Mouse (Mus musculus) limb, embryonic 10.5 days (tissue): ENCODE measurements around the gene Hapln4. TPM values are rescaled to one million over a fixed set of nuclear protein-coding genes. Genes with fewer than 3 reads are reported as not detected.
A peak's percentile ranks its signal among the peaks of the same experiment; 100 is the strongest.
"Not testable (repeated sequence)": the region's sequence is repeated elsewhere in the genome, so short reads cannot be mapped to it uniquely, and the experiment has no call there.

Experiments used
- DNase-seq: peaks from one replicate; pipeline ENCODE4 v3.0.0-alpha.2; 2017; ENCODE audit warnings: low spot score
- H3K27ac ChIP-seq: fragments of 300-500 bp; sonication (generic); 2 replicates; pipeline ENCODE4 v1.5.1; 2016; ENCODE audit warnings: mild to moderate bottlenecking
- H3K27me3 ChIP-seq: fragments of 300-500 bp; sonication (generic); 2 replicates; pipeline ENCODE4 v1.6.1; 2016; ENCODE audit warnings: low read depth, mild to moderate bottlenecking; ENCODE audit not compliant: poor library complexity, severe bottlenecking
- H3K36me3 ChIP-seq: fragments of 300-500 bp; sonication (generic); 2 replicates; pipeline ENCODE4 v1.6.1; 2016; ENCODE audit warnings: mild to moderate bottlenecking, moderate library complexity
- H3K4me1 ChIP-seq: fragments of 300-500 bp; sonication (generic); 2 replicates; pipeline ENCODE4 v1.6.1; 2016
- H3K4me3 ChIP-seq: fragments of 300-500 bp; sonication (generic); 2 replicates; pipeline ENCODE4 v1.5.1; 2016; ENCODE audit warnings: mild to moderate bottlenecking, moderate library complexity
- H3K9me3 ChIP-seq: fragments of 300-500 bp; sonication (generic); replicated peaks from 2 replicates; pipeline ENCODE4 v1.6.1; 2016; ENCODE audit warnings: mild to moderate bottlenecking
- WGBS: fragments of 180-500 bp; shearing (Covaris S2); methylation state at CpG from one replicate; pipeline ENCODE4 v1.1.7; 2016; 5-methylcytosine and 5-hydroxymethylcytosine counted together
- polyA plus RNA-seq: library from polyadenylated mRNA; unstranded; fragments of >200 nt; fragmentation: Nextera tagmentation; extraction: Ambion mirVana; gene quantifications from 2 replicates; pipeline ENCODE4 v1.2.1, GENCODE M21; 2016

Gene Hapln4
- polyA plus RNA-seq: 0.04 TPM in 1 of 2 replicates, not detected in the other

DNA sequence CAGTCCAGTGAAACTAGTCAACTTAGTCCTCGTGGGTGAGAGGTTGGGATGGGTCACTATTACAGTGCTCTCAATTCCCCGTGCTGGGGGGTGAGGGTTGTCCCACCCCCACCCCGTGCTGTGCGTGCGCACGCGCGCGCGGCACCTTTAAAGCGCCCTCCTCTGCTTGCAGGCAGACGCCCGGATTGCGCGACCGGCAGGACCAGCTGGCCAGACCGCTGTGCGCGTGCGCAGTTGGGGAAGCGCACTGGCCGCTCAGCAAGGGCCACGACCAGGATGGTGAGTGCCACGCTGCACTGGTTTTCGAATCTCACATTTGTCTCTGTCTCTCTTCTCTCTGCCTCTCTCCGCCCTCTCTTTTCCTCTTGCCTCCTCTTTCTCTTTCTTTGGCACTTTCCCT lies at the start of gene Hapln4:
Gene Hapln4, plus strand, starts transcription at position 173 of the 400 bp plus-strand sequence.
- WGBS: under 1% methylated on average over 26 of the region's 26 CpGs
- H3K27ac ChIP-seq: no peak within 1 kb of the TSS
- no peaks in the 10 kb centered on the region for H3K36me3 ChIP-seq
- peaks cover 71% of the 10 kb centered on the region for H3K27me3 ChIP-seq
- H3K4me1 ChIP-seq: peaks cover 34% of the 10 kb centered on the region
- H3K4me3 ChIP-seq: peak within 1 kb of the TSS; percentile 50
- DNase-seq: peak; percentile 85
- no peaks in the 10 kb centered on the region for H3K9me3 ChIP-seq

GRCm38 (mm10) chr8:70037994-70038393 lies 45.3 kb upstream of the Hapln4 start:
- H3K4me1 ChIP-seq: peaks cover 14% of the 10 kb centered on the region
- H3K27ac ChIP-seq: no peak overlapping the region
- no peak overlapping the region for H3K4me3 ChIP-seq
- peaks cover 52% of the 10 kb centered on the region for H3K36me3 ChIP-seq
- no peak for DNase-seq
- WGBS: 90% methylated on average over 1 of the region's 1 CpGs
- no peaks in the 10 kb centered on the region for H3K9me3 ChIP-seq
- no peaks in the 10 kb centered on the region for H3K27me3 ChIP-seq

- no peak for DNase-seq
- H3K4me1 ChIP-seq: peaks cover 26% of the 10 kb centered on the region
- peak overlapping the region; percentile 92 for H3K27ac ChIP-seq
- no peaks in the 10 kb centered on the region for H3K9me3 ChIP-seq
- peak overlapping the region; percentile 98 for H3K4me3 ChIP-seq
- WGBS: 1% methylated on average over 47 of the region's 47 CpGs
- H3K27me3 ChIP-seq: no peaks in the 10 kb centered on the region
- H3K36me3 ChIP-seq: peaks cover 28% of the 10 kb centered on the region
Measured at GRCm38 (mm10) chr8:70041885-70042546, 41.2 kb upstream of the Hapln4 start.

DNA sequence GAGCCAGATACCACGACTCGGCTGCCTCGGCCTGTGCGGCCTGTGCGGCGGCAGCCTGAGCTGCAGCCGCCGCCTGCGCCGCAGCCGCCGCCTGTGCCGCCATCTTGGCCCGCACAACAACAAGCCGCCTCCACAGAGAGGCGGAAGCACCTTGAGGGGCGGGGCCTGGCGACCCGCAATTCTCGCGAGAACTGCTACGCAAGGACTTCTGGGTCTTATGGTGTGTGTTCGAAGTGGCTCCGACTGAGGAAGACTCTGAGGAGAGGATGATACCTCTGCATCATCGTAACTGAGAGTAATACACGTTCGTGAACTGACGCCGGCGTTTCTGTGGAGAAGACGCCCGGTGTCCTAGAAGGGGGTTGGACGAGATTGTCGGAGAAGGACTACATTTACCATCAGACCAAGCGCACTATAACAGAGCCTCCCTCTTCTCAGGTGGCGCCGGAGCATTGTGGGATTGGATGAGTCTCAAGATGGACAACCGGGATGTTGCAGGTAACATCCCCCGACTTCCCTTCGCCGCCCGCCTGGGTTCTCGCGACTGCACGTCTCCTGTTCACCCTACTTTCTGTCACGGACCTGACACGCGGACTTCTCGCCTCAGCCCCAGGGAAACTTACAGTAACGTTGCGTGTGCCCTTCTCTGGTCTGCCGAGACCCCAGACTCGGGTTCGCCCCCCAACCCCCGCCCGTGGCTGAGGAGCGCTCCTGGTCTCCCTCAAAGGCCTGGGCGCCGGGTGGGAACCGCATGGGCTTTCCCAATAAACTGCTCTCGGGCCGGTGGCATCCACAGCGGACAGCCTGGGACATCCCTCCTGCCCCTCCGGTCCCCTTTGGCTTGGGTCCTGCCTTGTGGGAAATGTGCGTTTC lies 40.4 kb upstream of the Hapln4 start, which contains the start of the genes Mau2 and Sugp1:
Gene Mau2, minus strand, starts transcription at position 152 of the 873 bp plus-strand sequence.
Gene Sugp1, plus strand, starts transcription at position 231 of the 873 bp plus-strand sequence.
- H3K27ac ChIP-seq: peak within 1 kb of the TSS; percentile 92
- H3K9me3 ChIP-seq: no peaks in the 10 kb centered on the region
- H3K4me3 ChIP-seq: peak within 1 kb of the TSS; percentile 98
- DNase-seq: peak; percentile 94
- no peaks in the 10 kb centered on the region for H3K27me3 ChIP-seq
- peaks cover 28% of the 10 kb centered on the region for H3K4me1 ChIP-seq
- WGBS: under 1% methylated on average over 65 of the region's 65 CpGs
- peaks cover 23% of the 10 kb centered on the region for H3K36me3 ChIP-seq

GRCm38 (mm10) chr8:70043996-70044395 lies 39.3 kb upstream of the Hapln4 start:
- 88% methylated on average over 5 of the region's 5 CpGs for WGBS
- Histone ChIP-seq H3K9me3 (no peaks in the 10 kb centered on the region), H3K4me1 (peaks cover 31% of the 10 kb centered on the region), H3K36me3 (peaks cover 25% of the 10 kb centered on the region), H3K4me3 (peak overlapping the region; percentile 98), H3K27ac (no peak overlapping the region), H3K27me3 (no peaks in the 10 kb centered on the region)
- no peak for DNase-seq

- Histone ChIP-seq H3K9me3 (no peaks in the 10 kb centered on the region), H3K27ac (no peak overlapping the region), H3K4me3 (no peak overlapping the region), H3K36me3 (peaks cover 72% of the 10 kb centered on the region), H3K4me1 (peaks cover 5% of the 10 kb centered on the region; the same call in 1 of the 2 replicates), H3K27me3 (no peaks in the 10 kb centered on the region)
- no peak for DNase-seq
Measured at GRCm38 (mm10) chr8:70049662-70050061, 33.6 kb upstream of the Hapln4 start.

GRCm38 (mm10) chr8:70050434-70050833 lies 32.8 kb upstream of the Hapln4 start:
- DNase-seq, H3K27ac ChIP-seq, H3K27me3 ChIP-seq, H3K4me1 ChIP-seq, H3K4me3 ChIP-seq, H3K9me3 ChIP-seq: not testable (repeated sequence)
- H3K36me3 ChIP-seq: peaks cover 79% of the 10 kb centered on the region
- WGBS: 94% methylated on average over 5 of the region's 5 CpGs

DNA sequence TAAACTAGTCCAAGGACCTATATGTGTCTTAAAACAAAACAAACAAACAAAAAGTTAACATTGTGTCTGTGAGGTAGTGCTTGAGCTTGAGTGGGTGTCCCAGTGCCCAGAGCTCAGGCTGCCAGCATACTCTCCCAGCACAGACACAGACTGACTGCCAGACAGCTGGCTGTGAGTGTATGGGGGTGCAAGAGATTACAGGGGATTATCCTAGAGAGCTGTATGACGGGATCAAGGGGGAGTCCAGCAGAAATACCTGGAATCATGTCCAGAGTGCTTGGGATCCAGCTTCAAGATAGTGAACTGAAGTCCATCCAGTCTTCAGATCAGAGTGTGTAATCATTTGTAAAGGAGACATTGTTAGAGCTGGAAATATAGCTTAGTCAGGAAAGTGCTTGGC lies 25.5 kb upstream of the Hapln4 start:
- Histone ChIP-seq H3K4me3 (no peak overlapping the region), H3K27ac (no peak overlapping the region), H3K9me3 (no peaks in the 10 kb centered on the region), H3K36me3 (peaks cover 99% of the 10 kb centered on the region), H3K27me3 (no peaks in the 10 kb centered on the region), H3K4me1 (no peaks in the 10 kb centered on the region)
- no peak for DNase-seq
- WGBS: 89% methylated on average over 1 of the region's 1 CpGs

- WGBS: 79% methylated on average over 2 of the region's 2 CpGs
- DNase-seq: no peak
- no peaks in the 10 kb centered on the region for H3K9me3 ChIP-seq
- peaks cover 13% of the 10 kb centered on the region for H3K4me1 ChIP-seq
- peaks cover 54% of the 10 kb centered on the region for H3K36me3 ChIP-seq
- H3K27me3 ChIP-seq: no peaks in the 10 kb centered on the region
- H3K27ac ChIP-seq: no peak overlapping the region
- no peak overlapping the region for H3K4me3 ChIP-seq
Measured at GRCm38 (mm10) chr8:70071836-70072440, 11.3 kb upstream of the Hapln4 start.

DNA sequence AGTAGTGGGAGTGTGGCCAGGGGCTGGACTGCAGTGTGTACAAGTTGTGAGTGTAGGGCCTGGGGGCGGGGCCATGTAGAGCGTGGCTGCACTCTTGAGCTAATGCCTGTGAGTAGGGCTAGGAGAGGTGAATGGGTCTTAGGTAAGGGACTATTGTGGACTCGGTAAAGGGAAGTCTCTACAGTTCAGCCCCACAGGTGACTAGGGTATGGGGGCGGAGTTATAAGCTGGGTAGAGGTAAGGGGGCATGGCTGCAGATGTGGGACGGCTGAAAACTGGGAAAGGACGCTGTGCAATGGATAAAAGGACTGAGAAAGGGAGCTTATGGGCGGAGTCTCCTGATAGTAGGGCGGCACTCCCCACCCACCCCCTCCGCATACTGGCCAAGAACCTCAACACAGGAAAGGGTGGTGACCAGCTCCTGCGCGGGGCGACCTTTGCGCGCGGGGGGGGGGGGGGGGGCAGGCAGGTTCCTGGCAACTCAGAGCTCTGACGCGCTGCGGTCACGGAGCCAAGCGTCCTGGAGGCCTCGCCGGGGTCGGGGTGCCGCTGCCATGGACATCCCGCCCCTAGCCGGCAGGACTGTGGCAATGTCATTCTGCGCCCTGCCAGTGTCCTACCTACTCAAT lies 10.7 kb upstream of the Hapln4 start, which contains the start of gene Tm6sf2:
Gene Tm6sf2, plus strand, starts transcription at position 484 of the 629 bp plus-strand sequence.
- DNase-seq: peak; percentile 46
- Histone ChIP-seq H3K4me3 (peak within 1 kb of the TSS; percentile 40), H3K27me3 (no peaks in the 10 kb centered on the region), H3K27ac (0 out of 2 replicates have a peak within 1 kb of the TSS, but pooled peaks have one; percentile 9), H3K4me1 (peaks cover 13% of the 10 kb centered on the region), H3K9me3 (no peaks in the 10 kb centered on the region), H3K36me3 (peaks cover 48% of the 10 kb centered on the region)
- WGBS: 8% methylated on average over 27 of the region's 27 CpGs

DNA sequence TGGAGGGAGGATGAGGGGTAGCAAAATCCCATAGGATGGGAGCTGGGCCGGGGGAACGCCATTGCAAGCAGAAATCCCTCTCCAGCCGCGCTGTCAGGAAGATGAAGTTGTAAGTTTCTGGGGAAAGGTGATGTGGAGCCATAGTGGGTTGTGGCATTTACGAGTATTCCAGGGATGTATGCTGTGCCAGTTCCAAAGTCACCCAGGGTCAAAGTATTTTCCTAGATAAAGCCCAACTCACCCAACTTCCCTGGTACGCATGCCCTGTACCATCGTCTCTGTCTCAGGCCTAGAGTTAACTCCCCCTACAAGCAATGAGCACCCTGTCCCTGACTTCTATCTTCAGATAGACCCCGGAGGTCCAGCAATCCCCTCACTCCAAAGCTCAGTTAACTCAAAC lies 10.1 kb upstream of the Hapln4 start:
- Histone ChIP-seq H3K9me3 (no peaks in the 10 kb centered on the region), H3K27me3 (no peaks in the 10 kb centered on the region), H3K36me3 (peaks cover 42% of the 10 kb centered on the region), H3K4me3 (peak overlapping the region; percentile 40), H3K27ac (0 out of 2 replicates have a peak overlapping the region, but pooled peaks have one; percentile 9), H3K4me1 (peaks cover 13% of the 10 kb centered on the region)
- DNase-seq: no peak
- 62% methylated on average over 8 of the region's 8 CpGs for WGBS

DNA sequence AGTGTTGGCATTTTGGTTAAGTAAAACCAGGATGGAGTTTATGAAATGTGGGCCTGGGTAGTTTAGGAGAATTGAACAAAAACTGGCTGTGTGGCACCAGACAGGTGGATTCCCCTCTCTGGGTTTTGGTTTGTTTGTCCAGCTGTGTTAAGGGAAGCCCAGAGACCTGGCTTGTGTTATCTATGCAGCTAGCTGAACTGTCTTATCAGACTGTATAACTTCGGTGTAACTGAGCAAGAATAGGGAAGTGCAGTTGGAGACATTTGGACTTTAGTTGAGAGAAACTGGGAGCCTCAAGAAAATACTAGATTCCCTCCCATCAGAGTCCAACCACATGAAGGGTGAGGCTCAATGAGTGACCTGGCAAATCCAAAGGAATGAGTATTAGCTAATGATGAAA lies 9.6 kb upstream of the Hapln4 start:
- Histone ChIP-seq H3K27me3 (no peaks in the 10 kb centered on the region), H3K27ac (no peak overlapping the region), H3K36me3 (peaks cover 37% of the 10 kb centered on the region), H3K4me1 (peaks cover 13% of the 10 kb centered on the region), H3K4me3 (no peak overlapping the region), H3K9me3 (no peaks in the 10 kb centered on the region)
- no peak for DNase-seq
- 85% methylated on average over 1 of the region's 1 CpGs for WGBS
